Mouse (Mus musculus) brain, embryonic 14.5 days (tissue): Measurements from ENCODE around the gene Spesp1.

Experiments used
- CTCF ChIP-seq: fragments of 200-500 bp; IDR thresholded peaks from 2 replicates; pipeline ENCODE4 v1.5.1; 2012; ENCODE audit warnings: inconsistent platforms, mild to moderate bottlenecking, moderate library complexity, borderline replicate concordance; ENCODE audit not compliant: insufficient read depth, insufficient read length; ENCODE audit errors: extremely low read depth
- POLR2A ChIP-seq: fragments of 200-500 bp; IDR thresholded peaks from 2 replicates; pipeline ENCODE4 v1.6.1; 2012; ENCODE audit warnings: mild to moderate bottlenecking, inconsistent platforms, borderline replicate concordance; ENCODE audit not compliant: poor library complexity, insufficient read depth, insufficient read length, severe bottlenecking; ENCODE audit errors: extremely low read depth

DNA sequence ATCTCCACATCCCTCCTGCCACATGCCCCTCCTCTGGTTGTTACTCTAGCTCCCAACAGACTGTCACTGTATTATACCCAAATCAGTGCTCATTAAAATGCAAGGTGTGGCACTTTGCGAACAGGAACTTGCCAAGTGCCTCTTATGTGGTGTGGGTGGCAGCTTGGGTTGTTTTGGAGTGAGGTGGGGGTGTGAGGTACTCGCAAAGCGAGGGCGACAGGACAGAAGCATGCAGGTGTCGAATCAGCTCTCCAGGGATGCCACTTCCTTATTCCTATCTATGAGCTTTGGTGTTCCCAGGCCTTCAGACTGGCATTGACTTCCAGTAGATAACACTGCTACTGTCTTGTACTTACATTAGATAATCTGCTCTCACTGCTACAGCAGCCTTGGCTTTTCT lies 21.0 kb downstream of the Spesp1 start:
- TF ChIP-seq CTCF: no peak
- TF ChIP-seq POLR2A: no peak
